Mouse (Mus musculus) megakaryocyte, embryonic 14.5 days (primary cell): ENCODE results near the gene Dynll2.

Source experiments
- FLI1 ChIP-seq: IDR thresholded peaks from 2 replicates; pipeline ENCODE4 v1.6.1; 2012; ENCODE audit warnings: low read length, inconsistent platforms, mixed read lengths
- GATA1 ChIP-seq: IDR thresholded peaks from 3 replicates; pipeline ENCODE4 v1.6.1; 2012; ENCODE audit warnings: mixed read lengths, low read length, inconsistent platforms, borderline replicate concordance

DNA sequence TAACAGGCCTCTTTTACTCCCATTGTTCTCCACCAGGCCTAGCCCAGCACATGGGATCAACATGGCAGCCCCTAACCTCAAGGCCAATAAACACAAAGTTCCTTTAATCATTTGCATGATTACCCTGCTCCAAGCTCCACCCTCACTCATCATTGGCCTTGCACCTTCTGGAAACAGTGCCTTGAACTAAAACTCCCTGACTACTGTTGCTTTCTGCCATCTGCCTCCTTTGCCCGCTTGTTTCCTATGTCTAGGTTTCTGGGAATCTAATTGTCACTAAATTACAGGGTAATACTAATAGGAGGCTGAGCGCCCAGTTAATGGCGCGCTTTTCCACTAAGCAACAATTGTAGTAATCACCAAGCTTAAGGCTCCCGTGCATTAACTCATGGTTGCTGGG lies 44.4 kb upstream of the Dynll2 start:
- no peak for TF ChIP-seq GATA1
- TF ChIP-seq FLI1: no peak
